Mouse (Mus musculus): Measurements from ENCODE around the gene Spdye4a.

Spdye4a gene

DNA sequence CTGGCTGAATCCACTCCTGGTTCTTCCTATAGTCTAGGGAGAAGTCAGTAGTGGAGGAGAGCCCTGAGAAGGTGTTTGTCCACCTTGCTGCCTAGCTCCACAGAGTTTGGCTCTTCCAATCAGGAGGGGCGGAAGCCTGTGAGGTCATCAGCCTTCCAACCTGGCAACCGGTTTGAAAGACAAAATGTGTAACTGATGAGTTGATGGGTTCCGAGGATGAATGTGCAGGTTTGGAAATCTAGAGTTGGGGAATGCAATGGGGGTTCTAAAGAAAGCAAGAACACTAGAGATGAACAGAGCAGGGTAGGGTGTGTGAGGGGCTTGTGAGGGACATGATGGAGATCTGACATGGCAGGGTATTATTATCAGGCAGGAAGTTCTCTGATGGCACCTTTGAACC is at the start of gene Spdye4a:
Gene Spdye4a, minus strand, starts transcription at position 101 of the 400 bp plus-strand sequence.
- no peak for DNase-seq (ENCODE audit: low read depth)

DNA sequence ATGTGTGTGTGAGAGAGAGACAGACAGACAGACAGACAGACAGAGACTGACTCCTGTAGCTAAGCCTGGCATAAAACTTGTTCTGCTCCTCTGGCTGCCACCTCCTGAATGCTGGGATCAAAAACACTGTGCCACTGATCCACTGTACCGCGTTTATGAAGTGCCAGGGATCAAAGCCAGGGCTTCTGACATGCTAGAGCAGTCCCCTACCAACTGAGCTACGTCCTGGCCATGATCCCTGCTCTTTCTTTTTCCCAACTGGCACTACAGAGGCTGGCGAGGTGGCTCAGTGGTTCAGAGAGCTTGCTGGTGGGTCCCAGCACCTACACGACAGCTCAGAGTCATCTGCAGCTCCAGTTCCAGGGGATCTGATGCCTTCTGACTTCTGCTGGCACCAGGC is 49.1 kb upstream of the Spdye4a start:
- no peak for DNase-seq (ENCODE audit: low read depth)

DNA sequence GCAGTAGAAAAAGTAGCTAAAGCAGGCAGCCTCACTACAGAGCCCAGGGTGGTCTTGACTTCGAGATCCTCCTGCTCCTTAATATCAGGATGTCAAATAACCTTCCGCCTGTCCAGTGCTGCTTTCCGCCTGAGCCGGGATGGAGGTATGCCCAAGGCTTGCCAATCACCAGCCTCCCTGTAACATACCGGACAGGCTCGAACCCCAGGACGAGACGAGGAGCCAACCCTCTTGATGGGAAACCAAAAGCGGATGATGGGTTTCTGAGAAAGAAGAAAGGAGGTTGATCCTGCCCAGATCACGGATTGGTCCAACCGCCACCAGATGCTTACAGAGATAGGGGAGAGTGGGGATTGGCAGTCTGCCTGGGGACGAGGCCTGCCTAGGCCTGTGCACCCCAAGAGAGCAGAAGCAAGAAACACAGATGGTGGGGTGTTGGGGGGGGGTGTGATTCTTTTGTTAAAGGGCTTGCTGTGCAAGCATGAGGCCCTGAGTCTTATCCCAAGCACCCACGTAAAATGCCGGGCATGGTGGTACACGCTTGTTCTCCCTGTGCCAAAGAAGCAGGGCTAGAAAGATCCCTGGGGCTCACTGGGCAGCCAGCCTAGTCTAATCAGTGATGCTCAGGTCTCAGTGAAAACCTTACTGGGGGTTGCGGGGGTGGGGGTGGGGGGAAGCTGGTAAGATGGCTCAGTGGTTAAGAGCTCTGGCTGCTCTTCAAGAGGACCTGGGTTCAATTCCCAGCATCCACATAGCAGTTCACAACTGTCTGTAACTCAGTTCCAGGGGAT is 46.0 kb upstream of the Spdye4a start:
- no peak for DNase-seq (ENCODE audit: low read depth)

GRCm38 (mm10) chr5:143272108-143272507 is 45.4 kb upstream of the Spdye4a start:
- DNase-seq (ENCODE audit: low read depth) = no peak

GRCm38 (mm10) chr5:143271642-143272041 is 45.0 kb upstream of the Spdye4a start:
- DNase-seq (ENCODE audit: low read depth) = no peak

DNA sequence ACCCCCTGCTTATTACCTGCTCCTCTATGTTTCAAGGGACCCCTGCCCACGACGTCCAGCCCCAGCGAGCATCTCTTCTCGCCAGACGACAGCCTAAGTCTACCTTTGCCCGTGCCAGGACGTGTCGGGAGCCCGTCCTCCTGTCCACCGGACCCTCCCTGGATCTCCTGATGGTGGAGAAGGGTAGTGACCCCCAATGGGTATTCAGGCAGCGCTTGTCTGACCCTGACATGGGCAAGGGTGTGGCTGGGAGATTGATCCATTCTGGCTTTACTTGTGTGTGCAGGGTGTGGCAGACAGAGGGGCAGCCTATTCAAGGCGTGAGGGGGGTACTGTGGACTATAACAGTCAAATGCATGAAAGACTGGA is 43.4 kb upstream of the Spdye4a start:
- no peak for DNase-seq (ENCODE audit: low read depth)

- DNase-seq (ENCODE audit: low read depth) = no peak
Observed at GRCm38 (mm10) chr5:143269363-143270150, 42.9 kb upstream of the Spdye4a start, which contains the start of gene Zfp316. TSS of gene Zfp316 (minus strand) at chr5:143270022.

DNA sequence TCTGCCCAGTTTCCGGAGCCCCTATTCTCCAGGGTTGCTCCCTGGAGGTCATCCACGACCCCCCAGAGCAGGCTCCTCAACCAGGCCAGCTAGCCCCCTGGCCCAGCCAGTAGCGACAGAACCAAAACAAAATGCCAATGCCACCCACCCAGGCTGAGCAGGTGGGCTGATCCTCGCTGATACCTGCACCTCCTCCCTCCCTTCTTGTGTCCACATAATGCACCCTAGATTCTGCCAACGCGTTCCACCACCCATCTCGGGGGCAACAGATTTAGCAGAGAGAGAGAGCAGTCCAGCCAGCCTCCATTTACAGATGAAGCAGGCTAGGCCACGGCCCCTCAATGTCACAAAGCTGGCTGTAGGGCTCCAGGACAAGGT is 42.3 kb upstream of the Spdye4a start:
- DNase-seq (ENCODE audit: low read depth) = no peak

GRCm38 (mm10) chr5:143266794-143267193 is 40.1 kb upstream of the Spdye4a start:
- no peak for DNase-seq (ENCODE audit: low read depth)

- no peak for DNase-seq (ENCODE audit: low read depth)
Observed at GRCm38 (mm10) chr5:143265409-143265808, 38.7 kb upstream of the Spdye4a start.

DNA sequence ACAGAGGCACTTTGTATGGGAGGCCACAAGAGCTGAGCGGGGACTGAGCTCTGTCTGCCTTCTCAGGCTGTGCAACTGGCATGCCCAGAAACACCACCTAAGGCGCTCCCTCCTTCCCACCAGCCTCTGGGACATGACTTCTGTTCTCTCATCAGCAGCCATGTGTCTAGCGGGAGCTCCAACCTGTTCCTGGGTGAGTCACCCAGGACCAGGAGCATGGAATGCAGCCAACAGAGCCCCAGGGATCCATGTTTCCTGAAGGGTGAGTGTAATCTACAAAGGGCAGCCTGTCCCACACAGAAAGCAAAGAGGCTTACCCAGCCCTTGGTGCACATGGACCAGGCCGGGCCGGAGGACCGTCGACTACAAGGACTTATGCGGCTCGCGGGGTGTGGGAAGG is 38.0 kb upstream of the Spdye4a start:
- DNase-seq (ENCODE audit: low read depth) = no peak

- DNase-seq (ENCODE audit: low read depth) = no peak
Observed at GRCm38 (mm10) chr5:143261636-143262035, 34.9 kb upstream of the Spdye4a start.

DNA sequence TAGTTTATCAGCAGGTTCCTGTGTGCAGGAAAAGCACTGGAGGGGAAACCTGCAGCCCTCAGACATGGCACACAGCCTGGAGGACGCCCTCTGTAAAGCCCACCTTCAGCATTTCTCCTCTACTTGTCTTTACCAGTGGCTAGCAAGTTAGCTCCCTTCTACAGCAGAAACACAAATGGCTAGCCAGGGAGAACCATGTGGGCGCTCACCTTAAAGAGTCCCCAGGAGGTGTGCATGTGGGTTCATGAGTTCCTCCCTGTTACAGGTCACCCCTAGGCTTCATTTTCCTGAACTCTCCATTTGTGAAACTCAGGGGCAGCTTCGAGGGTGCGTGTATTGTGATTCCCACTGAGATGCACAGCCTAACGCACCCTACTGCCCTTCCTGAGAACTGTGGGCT is 29.1 kb upstream of the Spdye4a start:
- DNase-seq (ENCODE audit: low read depth) = no peak

- no peak for DNase-seq (ENCODE audit: low read depth)
Observed at GRCm38 (mm10) chr5:143255131-143255519, 28.4 kb upstream of the Spdye4a start.

DNA sequence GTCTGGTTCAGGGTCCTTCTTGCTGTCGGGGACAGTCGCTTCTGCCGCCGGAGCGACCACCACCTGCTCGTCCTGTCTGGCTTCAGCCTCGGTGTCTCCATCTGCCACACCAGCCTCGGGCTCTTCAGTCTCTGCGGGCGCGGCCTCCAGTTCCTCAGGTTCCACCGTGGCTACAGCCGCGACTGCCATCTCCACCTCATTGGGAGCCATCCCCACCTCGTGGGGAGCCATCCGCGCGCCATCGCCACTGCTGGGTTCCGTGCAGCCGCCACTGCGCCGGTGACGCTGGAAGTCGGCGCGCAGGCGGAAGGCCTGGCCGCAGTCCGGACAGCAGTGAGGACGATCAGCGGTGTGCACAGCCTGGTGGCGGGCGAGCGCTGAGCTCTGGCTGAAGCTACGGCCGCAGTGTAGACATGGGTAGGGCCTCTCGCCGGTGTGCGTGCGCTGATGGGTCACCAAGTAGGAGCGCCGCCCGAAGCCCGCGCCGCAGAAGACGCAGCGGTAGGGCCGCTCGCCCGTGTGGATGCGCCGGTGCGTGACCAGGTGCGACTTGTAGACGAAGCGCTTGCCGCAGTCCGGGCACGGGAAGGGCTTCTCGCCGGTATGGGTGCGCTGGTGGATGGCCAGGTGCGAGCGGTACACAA is 27.9 kb upstream of the Spdye4a start:
- DNase-seq (ENCODE audit: low read depth) = no peak

GRCm38 (mm10) chr5:143253881-143254486 is 27.3 kb upstream of the Spdye4a start:
- no peak for DNase-seq (ENCODE audit: low read depth)

GRCm38 (mm10) chr5:143253186-143253880 is 26.6 kb upstream of the Spdye4a start:
- DNase-seq (ENCODE audit: low read depth) = no peak

DNA sequence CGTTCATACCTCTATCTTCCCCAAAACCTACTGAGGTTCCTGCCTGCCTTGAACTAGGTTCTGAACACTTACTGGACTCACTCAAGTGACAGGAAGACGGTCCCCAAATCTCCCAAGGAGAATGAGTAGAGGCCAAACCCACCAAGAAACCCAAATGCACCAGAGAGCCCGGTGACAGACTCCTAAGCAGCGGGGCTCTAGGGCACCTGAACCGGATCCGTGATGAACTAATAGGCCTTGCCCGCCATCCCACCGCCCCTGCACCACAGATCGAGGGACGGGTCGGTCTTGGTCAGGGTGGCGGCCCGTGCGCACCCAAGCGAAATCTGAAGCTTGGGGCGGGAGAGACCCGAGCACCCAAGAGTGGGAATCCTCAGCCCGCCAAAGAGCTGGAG is 26.1 kb upstream of the Spdye4a start:
- no peak for DNase-seq (ENCODE audit: low read depth)

GRCm38 (mm10) chr5:143252039-143252438 is 25.3 kb upstream of the Spdye4a start:
- no peak for DNase-seq (ENCODE audit: low read depth)

DNA sequence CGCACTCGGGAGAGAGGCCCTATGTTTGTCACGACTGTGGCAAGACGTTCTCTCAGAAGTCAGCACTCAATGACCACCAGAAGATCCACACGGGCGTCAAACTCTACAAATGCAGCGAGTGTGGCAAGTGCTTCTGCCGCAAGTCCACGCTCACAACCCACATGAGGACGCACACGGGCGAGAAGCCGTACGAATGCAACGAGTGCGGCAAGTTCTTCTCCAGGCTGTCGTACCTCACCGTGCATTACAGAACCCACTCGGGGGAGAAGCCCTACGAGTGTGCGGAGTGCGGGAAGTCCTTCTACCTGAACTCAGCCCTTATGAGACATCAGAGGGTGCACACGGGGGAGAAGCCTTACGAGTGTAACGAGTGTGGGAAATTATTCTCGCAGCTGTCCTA is 18.2 kb upstream of the Spdye4a start:
- no peak for DNase-seq (ENCODE audit: low read depth)

- DNase-seq (ENCODE audit: low read depth) = no peak
Observed at GRCm38 (mm10) chr5:143236036-143236435, 9.3 kb upstream of the Spdye4a start.

Data from c-Kit-positive CD71-positive TER-119-negative erythroid progenitor cells, embryonic 14.5 days (primary cell).